ENCODE assay signal across 8 mouse cellular contexts in genomic region chr19:18420381-18420785, GRCm38 (mm10).
DNase-seq lines count a peak whose midpoint lies in the region; TF ChIP-seq lines count a peak whose summit lies in the region.

No protein-coding gene starts in this region.

- H3K27ac ChIP-seq in layer of hippocampus, adult 2 months: no peak overlapping the region

- intact Hi-C loops in gastrocnemius, postnatal 36 days (cut with DNase I): no loop called here
- intact Hi-C loops in left cerebral cortex, postnatal 36 days (cut with DNase I): no loop called here

- peak; percentile 6 for DNase-seq in kidney, adult 18-20 months
- DNase-seq in kidney, adult 11 months: no peak
- peak; percentile 54 for DNase-seq in cerebellum, adult 8-10 months
- peak; percentile 21 to 24 for DNase-seq in gastrocnemius, postnatal 36 days
- DNase-seq in lung, postnatal 36 days: peak; percentile 11
- no peak for DNase-seq in left cerebral cortex, postnatal 36 days (ENCODE audit: low spot score in 2 of 2)
- DNase-seq in layer of hippocampus, adult 2 months (ENCODE audit: low spot score in 2 of 2): no peak
- DNase-seq in left cerebral cortex, adult 8-10 months (ENCODE audit: low spot score in 2 of 2): no peak

- no peak for TF ChIP-seq CTCF in layer of hippocampus, adult 2 months (conservative IDR thresholded peaks at IDR 0.05)

- H3K4me3 ChIP-seq in layer of hippocampus, adult 2 months: no peak overlapping the region

Comparison
In these comparisons a context has a peak if more than half of its experiments do, and no peak if none do; other contexts are left out.
1. DNase-seq: peak in kidney, adult 18-20 months (single experiment), cerebellum, adult 8-10 months (single experiment), gastrocnemius, postnatal 36 days (2 of 2) and lung, postnatal 36 days (single experiment); none in kidney, adult 11 months (single experiment), left cerebral cortex, postnatal 36 days (0 of 2), layer of hippocampus, adult 2 months (0 of 2) and left cerebral cortex, adult 8-10 months (0 of 2).